Mouse (Mus musculus) embryo, embryonic 9.5 days (tissue): Measurements from ENCODE around the gene Dppa4.
"Not testable (repeated sequence)": the region's sequence is repeated elsewhere in the genome, so short reads cannot be mapped to it uniquely, and the experiment has no call there.

ENCODE experiments used
- DNase-seq: peaks from one replicate; pipeline ENCODE4 v3.0.0-alpha.2; 2017; ENCODE audit errors: extremely low spot score

The Dppa4 gene

DNA sequence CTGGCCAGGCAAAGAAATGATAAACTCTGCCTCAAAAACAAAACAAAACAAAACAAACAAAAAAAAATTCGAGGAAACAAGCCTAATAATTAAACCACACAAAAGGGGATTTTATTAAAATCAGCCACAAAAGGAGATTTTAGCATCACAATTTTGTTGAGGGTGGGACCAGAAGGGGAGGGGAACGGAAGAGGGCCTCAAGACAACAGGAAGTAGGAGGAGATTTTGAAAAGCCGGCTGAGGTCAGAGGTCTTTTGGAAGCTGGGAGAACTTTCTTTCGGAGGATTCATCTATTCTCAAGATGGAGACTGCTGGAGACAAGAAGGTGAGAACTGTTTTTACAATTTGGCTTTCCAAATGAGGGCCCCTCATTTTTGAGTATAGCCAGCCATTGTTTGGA lies at the start of gene Dppa4:
Dppa4 (plus strand) TSS at position 217 of the 400 bp plus-strand sequence.
- DNase-seq = no peak

- DNase-seq = no peak
Measured at GRCm38 (mm10) chr16:48234999-48235398, 48.5 kb upstream of the Dppa4 start.

- DNase-seq = no peak
Measured at GRCm38 (mm10) chr16:48237676-48238075, 45.9 kb upstream of the Dppa4 start.

GRCm38 (mm10) chr16:48247044-48247661 lies 36.4 kb upstream of the Dppa4 start:
- no peak for DNase-seq

- DNase-seq = no peak
Measured at GRCm38 (mm10) chr16:48252824-48253223, 30.7 kb upstream of the Dppa4 start.

DNA sequence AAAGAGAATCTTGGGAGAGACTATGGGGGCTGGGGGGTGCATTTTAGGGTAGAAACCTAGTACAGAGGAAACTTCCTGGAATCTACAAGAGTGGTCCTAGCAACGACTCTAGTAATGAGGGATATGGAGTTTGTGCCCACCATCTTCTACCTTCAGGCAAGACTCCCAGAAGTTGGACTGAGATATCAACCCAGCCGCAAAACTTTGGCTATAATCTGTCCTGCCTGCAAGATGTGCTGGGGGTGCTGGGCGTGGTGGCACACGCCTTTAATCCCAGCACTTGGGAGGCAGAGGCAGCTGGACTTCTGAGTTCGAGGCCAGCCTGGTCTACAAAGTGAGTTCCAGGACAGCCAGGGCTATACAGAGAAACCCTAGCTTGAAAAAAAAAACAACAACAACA lies 28.9 kb upstream of the Dppa4 start:
- no peak for DNase-seq

- no peak for DNase-seq
Measured at GRCm38 (mm10) chr16:48259519-48259918, 24.0 kb upstream of the Dppa4 start.

GRCm38 (mm10) chr16:48262901-48263300 lies 20.6 kb upstream of the Dppa4 start:
- DNase-seq = no peak

GRCm38 (mm10) chr16:48265856-48266255 lies 17.7 kb upstream of the Dppa4 start:
- no peak for DNase-seq

DNA sequence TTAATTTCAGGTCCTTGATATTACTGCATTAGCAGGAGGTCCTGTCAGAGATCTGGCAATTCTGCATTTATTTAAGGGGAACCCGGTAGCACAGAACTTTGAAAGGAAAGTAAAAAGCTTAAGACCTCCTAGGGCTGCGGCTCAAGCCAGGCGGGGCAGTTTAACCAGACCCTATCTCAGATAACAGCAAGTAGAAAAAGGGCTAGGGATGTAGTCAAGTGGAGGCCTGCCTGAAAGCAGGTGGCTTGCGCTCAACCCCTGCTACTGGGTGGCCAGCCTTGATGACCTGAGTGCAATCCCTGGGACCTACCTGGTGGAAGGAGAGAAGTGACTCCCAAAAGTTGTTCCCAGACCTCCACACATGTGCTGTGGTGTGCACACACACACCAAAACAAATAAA lies 6.6 kb upstream of the Dppa4 start:
- DNase-seq = no peak

DNA sequence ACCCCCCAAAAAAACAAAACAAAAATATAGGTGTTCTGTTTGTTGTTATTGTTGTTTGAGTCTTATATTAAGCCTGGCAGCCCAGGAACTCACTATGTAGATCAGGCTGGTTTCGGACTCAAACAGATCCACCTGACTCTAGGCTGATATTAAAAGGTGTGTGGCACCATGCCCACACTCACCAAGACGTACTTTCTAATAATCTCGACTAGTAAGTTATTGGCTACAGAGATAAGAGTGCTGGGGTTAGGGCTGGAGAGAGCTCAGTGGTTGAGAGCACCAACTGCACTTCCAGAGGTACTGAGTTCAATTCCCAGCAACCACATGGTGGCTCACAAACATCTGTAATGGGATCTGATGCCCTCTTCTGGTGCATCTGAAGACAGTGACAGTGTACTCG lies 2.6 kb upstream of the Dppa4 start:
- no peak for DNase-seq

DNA sequence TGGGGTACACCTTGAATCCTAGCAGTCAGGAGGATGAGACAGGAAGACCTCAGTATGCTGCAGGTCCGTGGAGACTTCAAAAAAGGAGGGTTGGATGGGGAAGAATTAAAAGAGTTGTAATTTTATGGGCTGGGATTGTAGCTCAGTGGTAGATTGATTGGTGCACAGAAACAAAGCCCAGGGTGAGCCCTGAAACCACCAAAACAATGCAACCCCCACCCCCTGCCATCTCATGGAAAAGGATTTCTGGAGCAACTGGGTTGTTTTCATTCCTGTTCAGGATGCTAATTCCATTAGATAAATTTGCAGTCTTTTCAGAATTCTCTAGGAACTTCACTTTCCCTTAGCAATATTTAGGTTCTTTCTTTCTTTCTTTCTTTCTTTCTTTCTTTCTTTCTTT lies 732 bp upstream of the Dppa4 start:
- no peak for DNase-seq

DNA sequence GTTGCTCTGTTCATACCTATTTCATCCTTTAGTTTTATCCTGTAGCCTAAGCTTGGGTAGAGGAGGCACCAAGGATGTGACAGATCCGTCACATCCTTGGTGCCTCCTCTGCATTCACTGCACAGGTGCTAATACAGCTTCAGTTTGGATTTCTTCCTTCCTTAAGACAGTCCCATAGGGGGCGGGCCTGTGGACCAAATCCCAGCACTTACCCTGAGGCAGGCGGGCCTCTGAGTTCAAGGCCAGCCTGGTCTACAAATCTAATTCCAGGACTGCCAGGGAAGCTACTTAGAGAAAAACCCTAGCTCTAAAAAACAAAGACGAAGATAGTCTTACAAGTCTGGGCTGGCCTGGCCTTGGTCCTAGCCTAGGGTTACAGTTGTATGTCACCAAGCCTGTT lies 2.0 kb downstream of the Dppa4 start:
- no peak for DNase-seq

DNA sequence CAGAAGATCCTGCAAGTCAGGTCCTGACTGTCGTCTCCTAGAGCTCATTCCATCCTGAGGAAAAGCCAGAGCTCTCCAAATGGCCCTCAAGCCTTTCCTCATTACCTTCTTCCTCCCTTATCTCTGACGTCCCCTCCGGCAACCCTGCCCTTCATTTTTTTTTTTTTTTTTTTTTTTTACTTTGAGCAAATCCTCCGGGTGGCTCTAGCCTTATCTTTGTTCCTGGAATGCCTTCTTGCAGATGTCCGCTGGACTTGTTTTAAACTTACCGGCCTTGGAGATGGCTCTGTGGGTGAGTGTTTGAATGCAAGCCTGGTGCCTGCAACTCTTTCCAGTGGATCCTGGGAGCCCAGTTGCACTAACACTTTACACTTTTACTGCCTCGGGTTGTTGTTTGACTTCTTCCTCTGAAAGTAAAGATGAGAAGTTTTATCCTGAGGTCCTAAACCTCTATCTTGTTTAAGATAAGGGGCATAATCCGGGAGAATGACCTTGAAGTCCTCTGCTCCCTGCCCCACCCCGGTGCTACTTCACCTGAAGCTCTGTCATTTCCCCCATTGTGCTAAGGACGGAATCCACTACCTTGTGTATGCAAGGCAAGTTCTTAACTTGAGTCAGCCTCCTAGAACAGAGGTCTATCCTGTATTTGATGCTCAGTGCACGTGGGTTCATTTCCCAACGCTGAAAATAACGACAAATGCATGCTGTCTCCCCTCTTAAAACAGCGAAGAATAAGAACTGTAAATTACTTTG lies 14.0 kb downstream of the Dppa4 start:
- no peak for DNase-seq

DNA sequence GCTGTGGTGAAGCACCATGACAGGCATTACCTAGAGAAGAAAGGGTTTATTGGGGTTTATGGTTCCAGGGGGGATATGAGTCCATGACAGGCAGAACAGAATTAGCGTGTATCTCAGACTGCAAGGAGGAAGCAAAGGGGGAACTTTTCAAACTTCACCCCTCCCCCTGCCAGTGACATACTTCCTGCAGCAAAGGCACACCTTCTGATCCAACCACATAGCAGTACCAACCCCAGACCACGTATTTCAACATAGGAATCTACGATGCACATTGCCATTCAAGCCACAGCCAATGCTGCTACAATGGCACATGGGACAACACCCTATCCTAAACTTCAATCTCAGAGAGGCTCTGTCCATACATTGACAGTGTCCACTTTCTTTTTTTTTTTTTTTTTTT lies 16.4 kb downstream of the Dppa4 start:
- DNase-seq = no peak

DNA sequence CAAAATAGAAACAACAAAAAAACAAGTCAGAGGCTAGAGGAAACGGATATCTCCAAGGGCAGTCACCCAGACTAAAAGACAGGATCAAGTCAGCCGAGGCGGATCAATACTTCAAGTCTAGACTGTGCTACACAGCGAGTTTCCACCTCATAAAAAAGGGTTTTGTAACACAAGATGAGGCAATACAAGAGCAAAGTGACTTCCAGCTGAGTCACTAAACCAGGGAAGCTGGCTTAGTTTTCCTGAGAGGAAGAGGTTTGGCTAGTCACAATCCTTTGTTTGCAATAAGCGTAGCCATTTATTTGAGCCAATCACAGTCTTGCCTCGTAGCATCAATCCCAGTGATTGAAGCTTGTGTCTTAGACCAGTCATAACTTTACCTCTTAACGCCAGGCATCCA lies 20.0 kb downstream of the Dppa4 start, which contains the start of gene Dppa2:
Dppa2 (plus strand) TSS at position 400 of the 400 bp plus-strand sequence.
- no peak for DNase-seq

- DNase-seq = no peak
Measured at GRCm38 (mm10) chr16:48303983-48304382, 20.4 kb downstream of the Dppa4 start.

GRCm38 (mm10) chr16:48308916-48309315 lies 25.4 kb downstream of the Dppa4 start:
- not testable (repeated sequence) for DNase-seq

DNA sequence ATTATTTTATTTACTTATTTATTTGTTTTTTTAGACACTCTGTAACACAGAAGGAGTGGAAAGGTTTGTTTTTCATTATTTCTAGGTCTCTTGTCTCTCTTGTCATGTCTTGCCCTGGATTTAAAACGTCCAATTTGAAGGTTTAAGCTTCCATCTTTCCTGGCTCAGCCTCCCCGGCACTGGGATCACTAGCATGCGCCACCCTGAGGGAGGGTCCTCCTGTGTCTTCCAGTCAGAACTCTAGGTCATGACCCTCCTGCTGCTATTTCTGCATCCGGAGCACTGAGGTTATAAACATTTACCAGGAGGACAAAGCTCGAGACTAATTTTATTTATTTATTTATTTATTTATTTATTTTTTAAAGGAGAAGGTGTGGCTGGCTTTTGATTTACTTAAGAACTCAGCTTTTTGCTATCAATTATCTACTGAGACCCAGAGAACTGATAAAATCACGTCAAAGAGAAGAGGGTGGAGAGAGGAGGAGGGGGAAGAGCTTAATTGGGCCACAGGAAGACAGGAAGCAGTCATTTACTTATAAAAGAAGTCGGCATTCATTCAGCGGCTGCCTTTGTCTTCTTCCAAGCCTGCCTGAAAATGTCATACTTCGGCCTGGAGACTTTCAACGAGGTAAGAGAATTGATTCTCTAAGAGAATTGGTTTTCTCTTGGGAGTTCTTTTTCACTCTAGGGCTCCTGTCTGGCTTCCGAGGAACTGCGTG lies 26.5 kb downstream of the Dppa4 start:
- DNase-seq = no peak

- DNase-seq = no peak
Measured at GRCm38 (mm10) chr16:48315294-48315693, 31.8 kb downstream of the Dppa4 start.

- no peak for DNase-seq
Measured at GRCm38 (mm10) chr16:48320781-48321180, 37.2 kb downstream of the Dppa4 start.

- no peak for DNase-seq
Measured at GRCm38 (mm10) chr16:48323133-48323532, 39.6 kb downstream of the Dppa4 start.
